Mouse (Mus musculus) erythroid progenitor cell, adult 5-6 weeks (primary cell): Measurements from ENCODE around the gene Csrnp2. TPM values are rescaled to one million over a fixed set of nuclear protein-coding genes. Genes with fewer than 3 reads are reported as not detected.

Source experiments
- ATAC-seq: replicated peaks from 2 replicates; pipeline ENCODE4 v1.8.0; 2016; ENCODE audit warnings: moderate number of reproducible peaks, mild to moderate bottlenecking, moderate TSS enrichment, inconsistent platforms; ENCODE audit not compliant: poor library complexity, low FRiP score, severe bottlenecking
- total RNA-seq, 2 experiments: library from RNA; stranded (forward) in 1 of 2; stranded (reverse) in 1 of 2; fragments of 150-400 nt in 1 of 2; fragments of 186-747, 209-891 nt in 1 of 2; gene quantifications; 2 replicates each; pipeline versions ENCODE4 v1.2.3 to v1.2.4; 2015 to 2017; ENCODE audit warnings: low replicate concordance in 2 of 2

Gene Csrnp2
- total RNA-seq, 2 experiments from 2014 or later, result not detected

GRCm38 (mm10) chr15:100443126-100443922 lies 52.0 kb downstream of the Csrnp2 start:
- peak; percentile 99 for ATAC-seq

GRCm38 (mm10) chr15:100436518-100436917 lies 58.8 kb downstream of the Csrnp2 start:
- ATAC-seq, result no peak

GRCm38 (mm10) chr15:100436112-100436511 lies 59.2 kb downstream of the Csrnp2 start:
- no peak for ATAC-seq

- peak; percentile 76 for ATAC-seq
These were observed 62.1 kb downstream of the Csrnp2 start for GRCm38 (mm10) chr15:100433234-100433633.

GRCm38 (mm10) chr15:100429959-100430565 lies 65.2 kb downstream of the Csrnp2 start:
- no peak for ATAC-seq

Other genes starting within 250 kb of the Csrnp2 start
- not detected in 2 replicates for gene Tmprss12, start 214.7 kb downstream of the Csrnp2 start, total RNA-seq (2015; ENCODE audit: low replicate concordance)
- gene Tmprss12, start 214.7 kb downstream of the Csrnp2 start, total RNA-seq (2017; ENCODE audit: low replicate concordance), result not detected in 2 replicates
- 36.4 and 54.1 TPM in 2 replicates for gene Mettl7a1, start 191.3 kb downstream of the Csrnp2 start, total RNA-seq (2015; ENCODE audit: low replicate concordance)
- 117 and 127 TPM in 2 replicates for gene Mettl7a1, start 191.3 kb downstream of the Csrnp2 start, total RNA-seq (2017; ENCODE audit: low replicate concordance)
- not detected in 2 replicates for gene Mettl7a3, start 160.6 kb downstream of the Csrnp2 start, total RNA-seq (2015; ENCODE audit: low replicate concordance)
- gene Mettl7a3, start 160.6 kb downstream of the Csrnp2 start, total RNA-seq (2017; ENCODE audit: low replicate concordance), result not detected in 2 replicates
- not detected in 2 replicates for gene Methig1, start 142.3 kb downstream of the Csrnp2 start, total RNA-seq (2015; ENCODE audit: low replicate concordance)
- 0.91 TPM in 1 of 2 replicates, not detected in the other for gene Methig1, start 142.3 kb downstream of the Csrnp2 start, total RNA-seq (2017; ENCODE audit: low replicate concordance)
- gene Mettl7a2, start 142.3 kb downstream of the Csrnp2 start, total RNA-seq (2015; ENCODE audit: low replicate concordance), result not detected in 2 replicates
- gene Mettl7a2, start 142.3 kb downstream of the Csrnp2 start, total RNA-seq (2017; ENCODE audit: low replicate concordance), result not detected in 2 replicates
- gene Higd1c, start 130.9 kb downstream of the Csrnp2 start, total RNA-seq (2015; ENCODE audit: low replicate concordance), result not detected in 2 replicates
- not detected in 2 replicates for gene Higd1c, start 130.9 kb downstream of the Csrnp2 start, total RNA-seq (2017; ENCODE audit: low replicate concordance)
- not detected in 2 replicates for gene Gm5475, start 73.3 kb downstream of the Csrnp2 start, total RNA-seq (2015; ENCODE audit: low replicate concordance)
- 0.51 TPM in 1 of 2 replicates, not detected in the other for gene Gm5475, start 73.3 kb downstream of the Csrnp2 start, total RNA-seq (2017; ENCODE audit: low replicate concordance)
- gene Slc11a2, start 70.4 kb downstream of the Csrnp2 start, total RNA-seq (2015; ENCODE audit: low replicate concordance), result 119 and 142 TPM in 2 replicates
- gene Slc11a2, start 70.4 kb downstream of the Csrnp2 start, total RNA-seq (2017; ENCODE audit: low replicate concordance), result 109 and 145 TPM in 2 replicates
- 4.3 and 8.8 TPM in 2 replicates for gene Letmd1, start 26.5 kb downstream of the Csrnp2 start, total RNA-seq (2015; ENCODE audit: low replicate concordance)
- gene Letmd1, start 26.5 kb downstream of the Csrnp2 start, total RNA-seq (2017; ENCODE audit: low replicate concordance), result 4.4 and 4.5 TPM in 2 replicates
- gene Tfcp2, start 56.5 kb upstream of the Csrnp2 start, total RNA-seq (2015; ENCODE audit: low replicate concordance), result 5.0 and 17.7 TPM in 2 replicates
- 17.1 and 21.6 TPM in 2 replicates for gene Tfcp2, start 56.5 kb upstream of the Csrnp2 start, total RNA-seq (2017; ENCODE audit: low replicate concordance)
- 3.2 and 4.6 TPM in 2 replicates for gene Pou6f1, start 104.5 kb upstream of the Csrnp2 start, total RNA-seq (2015; ENCODE audit: low replicate concordance)
- gene Pou6f1, start 104.5 kb upstream of the Csrnp2 start, total RNA-seq (2017; ENCODE audit: low replicate concordance), result 1.7 TPM in 1 of 2 replicates, not detected in the other
- 203 and 210 TPM in 2 replicates for gene Dazap2, start 119.9 kb upstream of the Csrnp2 start, total RNA-seq (2015; ENCODE audit: low replicate concordance)
- 79.8 and 101 TPM in 2 replicates for gene Dazap2, start 119.9 kb upstream of the Csrnp2 start, total RNA-seq (2017; ENCODE audit: low replicate concordance)
- 3.6 TPM in 1 of 2 replicates, not detected in the other for gene Smagp, start 141.5 kb upstream of the Csrnp2 start, total RNA-seq (2015; ENCODE audit: low replicate concordance)
- gene Smagp, start 141.5 kb upstream of the Csrnp2 start, total RNA-seq (2017; ENCODE audit: low replicate concordance), result 2.6 TPM in 1 of 2 replicates, not detected in the other
- 29.8 and 50.5 TPM in 2 replicates for gene Bin2, start 174.1 kb upstream of the Csrnp2 start, total RNA-seq (2015; ENCODE audit: low replicate concordance)
- gene Bin2, start 174.1 kb upstream of the Csrnp2 start, total RNA-seq (2017; ENCODE audit: low replicate concordance), result 18.3 and 37.0 TPM in 2 replicates
- gene Cela1, start 192.4 kb upstream of the Csrnp2 start, total RNA-seq (2015; ENCODE audit: low replicate concordance), result 56.2 and 77.8 TPM in 2 replicates
- 26.6 and 30.5 TPM in 2 replicates for gene Cela1, start 192.4 kb upstream of the Csrnp2 start, total RNA-seq (2017; ENCODE audit: low replicate concordance)
- gene Galnt6, start 233.9 kb upstream of the Csrnp2 start, total RNA-seq (2015; ENCODE audit: low replicate concordance), result 1.3 and 3.6 TPM in 2 replicates
- gene Galnt6, start 233.9 kb upstream of the Csrnp2 start, total RNA-seq (2017; ENCODE audit: low replicate concordance), result 4.4 and 5.4 TPM in 2 replicates